Mouse (Mus musculus) gastrocnemius, postnatal 25 days (tissue): Measurements from ENCODE around the gene Brix1. TPM values are rescaled to one million over a fixed set of nuclear protein-coding genes. Genes with fewer than 3 reads are reported as not detected.

Source experiments
- DNase-seq: peaks from one replicate; pipeline ENCODE4 v3.0.0; 2022
- total RNA-seq, 2 experiments: library from RNA; stranded (reverse); gene quantifications; 1 replicate in 1 of 2; 2 replicates in 1 of 2; pipeline ENCODE4 v1.2.3; 2021

Brix1 gene
- total RNA-seq, 2 experiments from 2014 or later: 14.3 to 16.4 TPM

GRCm38 (mm10) chr15:10460986-10461385, 24.8 kb downstream of the Brix1 start:
- no peak for DNase-seq

GRCm38 (mm10) chr15:10447102-10447501, 38.6 kb downstream of the Brix1 start:
- no peak for DNase-seq

GRCm38 (mm10) chr15:10442275-10442674, 43.5 kb downstream of the Brix1 start:
- DNase-seq: no peak

- DNase-seq: no peak
Measured at GRCm38 (mm10) chr15:10441493-10441892, 44.3 kb downstream of the Brix1 start.

GRCm38 (mm10) chr15:10439963-10440362, 45.8 kb downstream of the Brix1 start:
- no peak for DNase-seq

DNA sequence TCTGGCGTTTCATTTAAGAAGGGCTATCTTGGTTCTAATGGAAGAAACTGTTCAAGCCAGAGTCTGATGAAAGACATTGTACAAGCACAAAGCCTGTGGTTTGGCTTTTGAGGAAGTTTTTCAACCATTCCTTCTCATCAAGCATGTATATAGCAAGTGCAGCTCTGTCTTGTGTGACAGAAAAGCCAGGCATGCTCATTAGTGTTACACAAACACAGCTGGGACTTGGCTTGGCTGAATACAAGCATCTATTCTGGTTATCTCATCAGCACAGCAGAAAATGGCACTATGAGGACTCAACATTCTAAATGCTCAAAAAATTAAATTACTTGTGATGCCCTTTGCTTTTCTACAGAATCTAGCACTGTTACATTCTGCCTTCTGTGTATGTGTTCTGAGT, 48.9 kb downstream of the Brix1 start:
- no peak for DNase-seq

DNA sequence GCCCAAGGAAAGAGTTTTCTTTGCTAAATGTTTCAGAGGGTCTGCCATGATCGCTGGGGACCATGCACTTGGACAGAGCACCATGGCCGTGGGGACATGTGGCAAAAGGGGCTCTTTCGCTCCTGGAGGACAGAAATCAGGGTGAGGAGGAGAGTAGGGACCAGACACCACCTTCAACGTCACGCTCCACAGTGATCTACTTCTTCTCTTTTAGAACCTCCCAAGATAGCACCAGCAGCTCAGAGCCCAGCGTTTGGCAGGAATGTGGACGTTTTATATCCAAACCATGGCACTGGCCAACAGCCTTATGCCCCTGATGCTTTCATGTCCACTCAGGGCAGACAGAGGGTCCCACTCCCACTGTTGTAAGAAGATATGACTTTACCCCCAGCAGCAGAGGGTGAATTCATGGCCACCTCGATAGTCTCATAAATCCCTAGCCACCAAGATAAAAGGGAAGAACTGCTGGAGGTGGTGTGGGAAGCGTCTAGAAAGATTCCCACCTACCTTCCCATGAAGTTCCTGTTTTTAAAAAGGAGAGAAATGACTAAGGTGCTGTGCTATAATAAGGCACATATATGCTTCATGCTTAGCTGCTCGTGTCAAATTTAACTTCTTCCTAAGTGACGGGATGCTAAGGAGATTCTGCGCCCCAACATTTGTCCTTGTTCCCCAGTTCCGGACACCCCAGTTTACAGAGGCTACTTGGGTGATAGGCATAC, 59.0 kb downstream of the Brix1 start:
- no peak for DNase-seq

DNA sequence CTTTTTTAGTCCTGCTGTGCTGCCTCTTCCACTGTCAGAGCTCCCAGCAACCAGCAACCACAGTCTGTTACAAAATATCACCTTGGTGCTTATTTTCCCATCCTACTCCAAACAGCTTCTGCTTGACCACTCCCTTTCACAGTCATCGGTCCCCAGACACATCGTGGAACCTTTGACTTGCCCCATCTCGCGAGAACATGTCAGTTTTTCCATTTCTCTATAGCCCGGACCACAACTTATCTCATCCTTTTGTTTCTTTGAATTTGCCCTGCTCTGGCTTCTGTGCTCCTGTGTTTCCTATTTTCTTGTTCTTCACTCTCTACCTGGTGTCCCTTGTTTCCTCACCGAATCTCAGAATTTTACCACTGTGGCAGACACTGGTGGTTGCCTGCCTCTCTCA, 59.6 kb downstream of the Brix1 start:
- DNase-seq: no peak

Other genes with a start within 250 kb of the Brix1 start
- gene Gm21973, start 160.6 kb downstream of the Brix1 start, total RNA-seq: not detected
- not detected for gene Agxt2, start 127.4 kb downstream of the Brix1 start, total RNA-seq
- 10 to 100 TPM; 42.9 to 51.0 TPM for gene Dnajc21, start 15.4 kb downstream of the Brix1 start, total RNA-seq
- 1 to 10 TPM; 3.5 to 4.7 TPM for gene Rad1, start 71 bp upstream of the Brix1 start, total RNA-seq
- not detected for gene Ttc23l, start 72.7 kb upstream of the Brix1 start, total RNA-seq
- gene Rai14, start 228.7 kb upstream of the Brix1 start, total RNA-seq: 1 to 10 TPM; 2.6 to 3.5 TPM